Mouse (Mus musculus) lung, adult 2 months (tissue): ENCODE measurements around the gene C130074G19Rik.

Experiments
- CTCF ChIP-seq: fragments of 200-500 bp; IDR thresholded peaks from 2 replicates; pipeline ENCODE4 v1.5.1; 2011; ENCODE audit warnings: mild to moderate bottlenecking, low read length, control low read depth; ENCODE audit not compliant: insufficient read depth
- POLR2A ChIP-seq: fragments of 200-500 bp; IDR thresholded peaks from 2 replicates; pipeline ENCODE4 v1.6.1; 2011; ENCODE audit warnings: low read depth, mild to moderate bottlenecking, control low read depth, low read length, borderline replicate concordance; ENCODE audit errors: extremely low read depth

GRCm38 (mm10) chr1:184889454-184889853 lies 6.4 kb upstream of the C130074G19Rik start:
- no peak for TF ChIP-seq CTCF
- no peak for TF ChIP-seq POLR2A
